Mouse (Mus musculus) liver, embryonic 15.5 days (tissue): ENCODE measurements around the gene Aldh3b1. TPM values are rescaled to one million over a fixed set of nuclear protein-coding genes. Genes with fewer than 3 reads are reported as not detected.
"Not testable (repeated sequence)": the region's sequence is repeated elsewhere in the genome, so short reads cannot be mapped to it uniquely, and the experiment has no call there.

Source experiments
- ATAC-seq: fragments of 200-750 bp; cut with Nextera tagmentation; 2 replicates; pipeline ENCODE4 v1.8.0; 2017; ENCODE audit warnings: moderate number of reproducible peaks, mild to moderate bottlenecking, moderate library complexity; ENCODE audit not compliant: insufficient read depth
- H3K27ac ChIP-seq: fragments of 300-500 bp; sonication (generic); replicated peaks from 2 replicates; pipeline ENCODE4 v1.5.1; 2015; ENCODE audit warnings: mild to moderate bottlenecking, inconsistent platforms
- H3K27me3 ChIP-seq: fragments of 300-500 bp; sonication (generic); 2 replicates; pipeline ENCODE4 v1.6.1; 2015; ENCODE audit warnings: mild to moderate bottlenecking, inconsistent platforms
- H3K36me3 ChIP-seq: fragments of 300-500 bp; sonication (generic); replicated peaks from 2 replicates; pipeline ENCODE4 v1.6.1; 2015; ENCODE audit warnings: moderate library complexity, mild to moderate bottlenecking, inconsistent platforms
- H3K4me1 ChIP-seq: fragments of 300-500 bp; sonication (generic); replicated peaks from 2 replicates; pipeline ENCODE4 v1.6.1; 2015; ENCODE audit warnings: inconsistent platforms
- H3K4me2 ChIP-seq: fragments of 300-500 bp; sonication (generic); 2 replicates; pipeline ENCODE4 v1.6.1; 2015; ENCODE audit warnings: moderate library complexity, mild to moderate bottlenecking, inconsistent platforms
- H3K4me3 ChIP-seq: fragments of 300-500 bp; sonication (generic); replicated peaks from 2 replicates; pipeline ENCODE4 v1.5.1; 2015; ENCODE audit warnings: mild to moderate bottlenecking, inconsistent platforms
- H3K9ac ChIP-seq: fragments of 300-500 bp; sonication (generic); 2 replicates; pipeline ENCODE4 v1.6.1; 2015; ENCODE audit warnings: moderate library complexity, mild to moderate bottlenecking, inconsistent platforms
- H3K9me3 ChIP-seq: fragments of 300-500 bp; sonication (generic); replicated peaks from 2 replicates; pipeline ENCODE4 v1.6.1; 2016; ENCODE audit warnings: inconsistent platforms
- WGBS: fragments of 180-500 bp; shearing (Covaris S2); methylation state at CpG from one replicate; pipeline ENCODE4 v1.1.7; 2015; ENCODE audit warnings: mixed read lengths; ENCODE audit not compliant: insufficient replicate concordance; 5-methylcytosine and 5-hydroxymethylcytosine counted together
- polyA plus RNA-seq: library from polyadenylated mRNA; unstranded; fragments of >200 nt; fragmentation: Nextera tagmentation; extraction: Ambion mirVana; gene quantifications from 2 replicates; pipeline ENCODE4 v1.2.1, GENCODE M21; 2015

The Aldh3b1 gene
- polyA plus RNA-seq, 1 experiment from 2014 or later = 8.7 TPM

GRCm38 (mm10) chr19:3958470-3958869, 28.9 kb upstream of the Aldh3b1 start, which contains the start of gene Aldh3b3:
TSS of gene Aldh3b3 (plus strand) at chr19:3958645.
- no peaks in the 10 kb centered on the region for H3K9me3 ChIP-seq
- ATAC-seq = no peak
- WGBS = 53% methylated on average over 4 of the region's 4 CpGs
- no peaks in the 10 kb centered on the region for H3K36me3 ChIP-seq
- H3K4me1 ChIP-seq = no peaks in the 10 kb centered on the region
- H3K27me3 ChIP-seq = peaks cover 10% of the 10 kb centered on the region; the same call in 1 of the 2 replicates
- H3K9ac ChIP-seq = no peak within 1 kb of the TSS
- no peak within 1 kb of the TSS for H3K27ac ChIP-seq
- no peak within 1 kb of the TSS for H3K4me3 ChIP-seq
- H3K4me2 ChIP-seq = no peak within 1 kb of the TSS

- H3K4me1 ChIP-seq, H3K36me3 ChIP-seq, H3K4me3 ChIP-seq, H3K27ac ChIP-seq, H3K4me2 ChIP-seq, H3K9ac ChIP-seq, ATAC-seq, H3K27me3 ChIP-seq, H3K9me3 ChIP-seq: not testable (repeated sequence)
- 58% methylated on average over 5 of the region's 5 CpGs for WGBS
Observed at GRCm38 (mm10) chr19:3957296-3958036, 27.9 kb upstream of the Aldh3b1 start.

DNA sequence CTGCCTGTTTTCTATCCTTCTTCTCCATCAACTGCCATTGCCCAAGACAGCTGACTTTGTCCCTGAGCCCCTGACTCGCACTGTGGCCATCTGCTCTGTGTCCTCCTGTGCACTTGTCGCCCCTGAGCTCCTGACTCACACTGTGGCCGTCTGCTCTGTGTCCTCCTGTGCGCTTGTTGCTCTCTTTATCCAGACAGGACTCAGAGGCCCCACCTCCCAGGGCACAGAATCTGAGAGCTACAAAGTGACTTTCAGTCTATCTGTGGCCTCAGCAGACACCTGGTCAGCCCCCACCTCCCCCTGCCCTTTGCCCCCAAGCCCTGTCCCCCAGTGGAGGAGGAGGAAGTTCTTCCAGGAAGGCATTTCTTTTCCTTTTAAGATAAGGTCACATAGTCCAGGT, 26.2 kb upstream of the Aldh3b1 start:
- Histone ChIP-seq H3K27ac (no peak overlapping the region), H3K9me3 (no peaks in the 10 kb centered on the region), H3K4me1 (0 out of 2 replicates have a peak, but pooled peaks cover 2% of the 10 kb centered on the region), H3K4me2 (no peak overlapping the region), H3K9ac (no peak overlapping the region), H3K36me3 (no peaks in the 10 kb centered on the region), H3K27me3 (peaks cover 10% of the 10 kb centered on the region; the same call in 1 of the 2 replicates), H3K4me3 (no peak overlapping the region)
- WGBS = 30% methylated on average over 4 of the region's 4 CpGs
- no peak for ATAC-seq

GRCm38 (mm10) chr19:3955033-3955432, 25.4 kb upstream of the Aldh3b1 start:
- no peak overlapping the region for H3K9ac ChIP-seq
- peaks cover 10% of the 10 kb centered on the region; the same call in 1 of the 2 replicates for H3K27me3 ChIP-seq
- no peak for ATAC-seq
- no peak overlapping the region for H3K4me2 ChIP-seq
- 45% methylated on average over 3 of the region's 3 CpGs for WGBS
- no peak overlapping the region for H3K4me3 ChIP-seq
- H3K9me3 ChIP-seq = no peaks in the 10 kb centered on the region
- H3K27ac ChIP-seq = no peak overlapping the region
- 0 out of 2 replicates have a peak, but pooled peaks cover 4% of the 10 kb centered on the region for H3K4me1 ChIP-seq
- H3K36me3 ChIP-seq = no peaks in the 10 kb centered on the region

- WGBS = 44% methylated on average over 1 of the region's 1 CpGs
Observed at GRCm38 (mm10) chr19:3952099-3952498, 22.5 kb upstream of the Aldh3b1 start.

GRCm38 (mm10) chr19:3951461-3951860, 21.9 kb upstream of the Aldh3b1 start:
- Histone ChIP-seq H3K27me3 (peaks cover 7% of the 10 kb centered on the region; the same call in 1 of the 2 replicates), H3K9me3 (no peaks in the 10 kb centered on the region), H3K4me2 (no peak overlapping the region), H3K9ac (no peak overlapping the region), H3K4me1 (peaks cover 6% of the 10 kb centered on the region; the same call in 1 of the 2 replicates), H3K4me3 (no peak overlapping the region), H3K27ac (no peak overlapping the region), H3K36me3 (0 out of 2 replicates have a peak, but pooled peaks cover 8% of the 10 kb centered on the region)
- ATAC-seq = no peak

More at GRCm38 (mm10) chr19:3952099-3952498, 22.5 kb upstream of the Aldh3b1 start:
- Histone ChIP-seq H3K27ac (no peak overlapping the region), H3K9ac (no peak overlapping the region), H3K4me1 (0 out of 2 replicates have a peak, but pooled peaks cover 4% of the 10 kb centered on the region), H3K27me3 (peaks cover 10% of the 10 kb centered on the region; the same call in 1 of the 2 replicates), H3K4me2 (no peak overlapping the region), H3K4me3 (no peak overlapping the region), H3K9me3 (no peaks in the 10 kb centered on the region), H3K36me3 (0 out of 2 replicates have a peak, but pooled peaks cover 8% of the 10 kb centered on the region)
- ATAC-seq = no peak

DNA sequence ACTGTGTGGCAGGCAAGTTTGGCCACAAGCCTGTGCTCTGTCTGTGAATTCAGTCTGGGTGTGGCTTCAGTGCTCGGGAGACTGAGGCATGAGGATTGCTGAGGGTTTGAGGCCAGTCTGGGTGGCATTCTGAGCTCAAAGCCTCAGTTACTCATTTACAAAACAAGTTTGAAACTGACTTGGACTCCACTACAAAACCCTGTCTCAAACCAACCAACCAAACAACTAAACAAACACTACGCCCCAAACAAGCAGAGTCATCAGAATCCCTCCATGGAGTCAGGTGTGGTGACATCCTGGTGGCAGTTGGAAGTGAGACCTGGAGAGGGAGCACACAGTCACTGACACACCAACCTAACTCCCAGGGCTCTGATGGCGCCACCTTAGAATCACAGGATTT, 20.7 kb upstream of the Aldh3b1 start:
- Histone ChIP-seq H3K4me3 (no peak overlapping the region), H3K36me3 (0 out of 2 replicates have a peak, but pooled peaks cover 8% of the 10 kb centered on the region), H3K27me3 (no peaks in the 10 kb centered on the region), H3K27ac (no peak overlapping the region), H3K9ac (no peak overlapping the region), H3K4me1 (peaks cover 15% of the 10 kb centered on the region; the same call in 1 of the 2 replicates), H3K9me3 (no peaks in the 10 kb centered on the region), H3K4me2 (no peak overlapping the region)
- 58% methylated on average over 3 of the region's 3 CpGs for WGBS
- no peak for ATAC-seq

GRCm38 (mm10) chr19:3948546-3948945, 18.9 kb upstream of the Aldh3b1 start:
- no peak overlapping the region for H3K27ac ChIP-seq
- H3K4me1 ChIP-seq = peaks cover 19% of the 10 kb centered on the region
- H3K9me3 ChIP-seq = no peaks in the 10 kb centered on the region
- H3K9ac ChIP-seq = no peak overlapping the region
- H3K36me3 ChIP-seq = 0 out of 2 replicates have a peak, but pooled peaks cover 8% of the 10 kb centered on the region
- no peak overlapping the region for H3K4me2 ChIP-seq
- 80% methylated on average over 14 of the region's 14 CpGs for WGBS
- ATAC-seq = no peak
- H3K27me3 ChIP-seq = no peaks in the 10 kb centered on the region
- H3K4me3 ChIP-seq = no peak overlapping the region

DNA sequence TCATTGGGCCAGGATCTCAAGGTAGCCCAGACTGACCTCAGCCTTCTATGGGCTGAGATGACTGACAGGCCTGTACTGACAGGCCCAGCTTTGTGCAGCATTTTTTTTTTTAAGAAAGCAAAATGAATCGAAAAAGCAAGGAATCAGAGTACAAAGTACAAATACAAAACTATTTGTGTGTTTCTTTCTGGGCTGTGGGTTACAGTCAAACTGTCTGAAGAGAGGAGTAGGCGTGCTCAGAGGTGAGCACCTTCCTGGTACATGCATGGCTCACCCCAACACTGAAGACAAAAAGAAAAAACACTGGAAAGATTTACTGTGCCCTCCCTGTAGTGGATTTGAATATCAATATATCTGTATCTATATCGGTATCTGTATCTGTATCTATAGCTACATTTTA, 18.2 kb upstream of the Aldh3b1 start:
- Histone ChIP-seq H3K4me1 (peaks cover 26% of the 10 kb centered on the region), H3K27me3 (no peaks in the 10 kb centered on the region), H3K36me3 (0 out of 2 replicates have a peak, but pooled peaks cover 8% of the 10 kb centered on the region), H3K9ac (no peak overlapping the region), H3K4me3 (no peak overlapping the region), H3K27ac (no peak overlapping the region), H3K9me3 (no peaks in the 10 kb centered on the region), H3K4me2 (no peak overlapping the region)
- no peak for ATAC-seq
- 51% methylated on average over 3 of the region's 3 CpGs for WGBS

DNA sequence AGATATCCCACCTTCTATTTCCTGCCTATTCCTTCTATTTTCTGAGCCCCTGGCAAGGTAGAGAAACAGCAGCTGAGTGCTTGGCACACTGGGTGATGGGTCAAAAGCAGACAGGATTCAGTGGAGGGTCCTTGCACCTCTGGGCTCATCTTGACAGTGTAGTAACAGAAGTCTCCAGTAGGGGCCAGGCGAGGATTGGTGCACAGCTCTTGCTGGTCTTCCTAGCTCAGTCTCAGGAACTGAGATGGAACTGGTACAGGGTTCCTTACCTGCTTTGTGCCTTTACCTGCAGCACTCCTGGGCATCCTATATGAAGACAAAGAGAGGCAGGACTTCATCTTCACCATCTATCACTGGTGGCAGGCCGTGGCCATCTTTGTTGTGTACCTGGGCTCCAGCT, 17.1 kb upstream of the Aldh3b1 start:
- H3K27me3 ChIP-seq = no peaks in the 10 kb centered on the region
- no peak overlapping the region for H3K27ac ChIP-seq
- WGBS = 18% methylated on average over 2 of the region's 2 CpGs
- ATAC-seq = no peak
- no peak overlapping the region for H3K4me3 ChIP-seq
- H3K4me2 ChIP-seq = no peak overlapping the region
- no peak overlapping the region for H3K9ac ChIP-seq
- H3K36me3 ChIP-seq = 0 out of 2 replicates have a peak, but pooled peaks cover 8% of the 10 kb centered on the region
- no peaks in the 10 kb centered on the region for H3K9me3 ChIP-seq
- peaks cover 34% of the 10 kb centered on the region for H3K4me1 ChIP-seq

- ATAC-seq = no peak
- 20% methylated on average over 10 of the region's 10 CpGs for WGBS
Observed at GRCm38 (mm10) chr19:3945872-3946564, 16.4 kb upstream of the Aldh3b1 start.

More at GRCm38 (mm10) chr19:3945872-3946564, 16.4 kb upstream of the Aldh3b1 start:
- no peak overlapping the region for H3K27ac ChIP-seq
- no peak overlapping the region for H3K9ac ChIP-seq
- H3K36me3 ChIP-seq = 0 out of 2 replicates have a peak, but pooled peaks cover 8% of the 10 kb centered on the region
- H3K4me3 ChIP-seq = no peak overlapping the region
- no peaks in the 10 kb centered on the region for H3K9me3 ChIP-seq
- peaks cover 32% of the 10 kb centered on the region for H3K4me1 ChIP-seq
- no peaks in the 10 kb centered on the region for H3K27me3 ChIP-seq
- no peak overlapping the region for H3K4me2 ChIP-seq
